Mouse (Mus musculus) myocyte (in vitro differentiated cells): ENCODE measurements at regions not wholly inside any gene's neighbourhood (a gene's known extent, or its start where the extent isn't known, plus 50 kb on each side); places are given as distances from the start of the nearest gene placed in this dataset.

Experiments used
- H3K27me3 ChIP-seq: one replicate; pipeline ENCODE4 v1.6.1; 2011; ENCODE audit not compliant: control insufficient read depth, insufficient read depth, insufficient read length
- H3K36me3 ChIP-seq: one replicate; pipeline ENCODE4 v1.6.1; 2011; ENCODE audit not compliant: control insufficient read depth, insufficient read depth
- H3K4me2 ChIP-seq: one replicate; pipeline ENCODE4 v1.6.1; 2011; ENCODE audit warnings: low read depth, control low read depth
- H3K4me3 ChIP-seq: one replicate; pipeline ENCODE4 v1.5.1; 2011; ENCODE audit warnings: mild to moderate bottlenecking, control low read depth, moderate library complexity
- H3K79me2 ChIP-seq: one replicate; pipeline ENCODE4 v1.6.1; 2011; ENCODE audit not compliant: control insufficient read depth, insufficient read depth
- H3ac ChIP-seq: one replicate; pipeline ENCODE4 v1.6.1; 2011; ENCODE audit not compliant: control insufficient read depth, insufficient read length
- CEBPB ChIP-seq: IDR thresholded peaks from 2 replicates; pipeline ENCODE4 v1.6.1; 2011; ENCODE audit warnings: mild to moderate bottlenecking, moderate library complexity; ENCODE audit not compliant: poor library complexity, insufficient read depth, severe bottlenecking
- E2F4 ChIP-seq: IDR thresholded peaks from one replicate; pipeline ENCODE4 v1.6.1; 2011; ENCODE audit warnings: mild to moderate bottlenecking, control low read depth, moderate library complexity; ENCODE audit not compliant: insufficient read depth
- MAX ChIP-seq: IDR thresholded peaks from one replicate; pipeline ENCODE4 v1.6.1; 2011; ENCODE audit warnings: low read depth, mild to moderate bottlenecking, control low read depth
- MYOD1 ChIP-seq, 3 experiments: IDR thresholded peaks; one replicate each; pipeline ENCODE4 v1.6.1; 2011; ENCODE audit warnings: control low read depth in 2 of 3, low read depth in 2 of 3, mild to moderate bottlenecking in 2 of 3, moderate library complexity in 1 of 3; ENCODE audit not compliant: insufficient read length in 2 of 3, control insufficient read depth in 1 of 3
- MYOG ChIP-seq, 3 experiments: IDR thresholded peaks; one replicate each; pipeline ENCODE4 v1.6.1; 2011; ENCODE audit warnings: control low read depth in 2 of 3, low read depth in 2 of 3, mild to moderate bottlenecking in 2 of 3; ENCODE audit not compliant: insufficient read length in 2 of 3, control insufficient read depth in 1 of 3, insufficient read depth in 1 of 3
- POLR2A ChIP-seq: IDR thresholded peaks from one replicate; pipeline ENCODE4 v1.6.1; 2011; ENCODE audit warnings: low read depth, mild to moderate bottlenecking, control low read depth, moderate library complexity; ENCODE audit not compliant: insufficient read length
- POLR2AphosphoS2 ChIP-seq: IDR thresholded peaks from one replicate; pipeline ENCODE4 v1.6.1; 2011; ENCODE audit warnings: low read depth, control low read depth; ENCODE audit not compliant: insufficient read length
- REST ChIP-seq: IDR thresholded peaks from one replicate; pipeline ENCODE4 v1.6.1; 2011; ENCODE audit warnings: mild to moderate bottlenecking, control low read depth, moderate library complexity; ENCODE audit not compliant: insufficient read depth, insufficient read length
- SRF ChIP-seq: IDR thresholded peaks from one replicate; pipeline ENCODE4 v1.6.1; 2011; ENCODE audit warnings: low read depth; ENCODE audit not compliant: control insufficient read depth, insufficient read length
- TCF12 ChIP-seq: IDR thresholded peaks from one replicate; pipeline ENCODE4 v1.6.1; 2011; ENCODE audit warnings: mild to moderate bottlenecking, control low read depth; ENCODE audit not compliant: poor library complexity, insufficient read depth, severe bottlenecking
- TCF3 ChIP-seq: IDR thresholded peaks from one replicate; pipeline ENCODE4 v1.6.1; 2011; ENCODE audit warnings: low read depth, control low read depth; ENCODE audit not compliant: insufficient read length
- USF1 ChIP-seq: IDR thresholded peaks from one replicate; pipeline ENCODE4 v1.6.1; 2011; ENCODE audit warnings: low read depth, mild to moderate bottlenecking, control low read depth, moderate library complexity

GRCm38 (mm10) chr15:50942429-50942828 is 2942.3 kb upstream of the Gm7489 start:
- no peak for TF ChIP-seq SRF
- TF ChIP-seq TCF3 = no peak
- Histone ChIP-seq H3K36me3 (no peaks in the 10 kb centered on the region), H3K79me2 (no peaks in the 10 kb centered on the region), H3K4me2 (no peak overlapping the region), H3ac (no peak overlapping the region), H3K4me3 (no peak overlapping the region), H3K27me3 (no peaks in the 10 kb centered on the region)

- no peak overlapping the region for H3K4me3 ChIP-seq
- H3K27me3 ChIP-seq = no peaks in the 10 kb centered on the region
- no peak overlapping the region for H3K4me2 ChIP-seq
- H3K36me3 ChIP-seq = no peaks in the 10 kb centered on the region
- no peak overlapping the region for H3ac ChIP-seq
- TF ChIP-seq REST = no peak
- TF ChIP-seq MAX = no peak
- TF ChIP-seq E2F4 = no peak
- TF ChIP-seq POLR2AphosphoS2 = no peak
- TF ChIP-seq TCF12 = no peak
- TF ChIP-seq POLR2A = no peak
- TF ChIP-seq SRF = no peak
- TF ChIP-seq TCF3 = no peak
- no peak for TF ChIP-seq CEBPB
- no peak for TF ChIP-seq MYOG (IDR thresholded peaks at IDR 0.05; ENCODE audit: control insufficient read depth in 1 of 3, insufficient read depth in 1 of 3, insufficient read length in 2 of 3, low read depth in 2 of 3)
- no peak for TF ChIP-seq MYOD1 (IDR thresholded peaks at IDR 0.05; ENCODE audit: control insufficient read depth in 1 of 3, insufficient read length in 2 of 3, low read depth in 2 of 3)
- TF ChIP-seq USF1 = no peak
- no peaks in the 10 kb centered on the region for H3K79me2 ChIP-seq
Measured at GRCm38 (mm10) chr15:50944976-50945375, 2939.7 kb upstream of the Gm7489 start.

GRCm38 (mm10) chr15:50959109-50959508 is 2925.6 kb upstream of the Gm7489 start:
- Histone ChIP-seq H3K4me3 (no peak overlapping the region), H3K4me2 (no peak overlapping the region), H3K27me3 (no peaks in the 10 kb centered on the region), H3K36me3 (no peaks in the 10 kb centered on the region), H3ac (no peak overlapping the region), H3K79me2 (no peaks in the 10 kb centered on the region)
- TF ChIP-seq MYOG (IDR thresholded peaks at IDR 0.05; ENCODE audit: control insufficient read depth in 1 of 3, insufficient read depth in 1 of 3, insufficient read length in 2 of 3, low read depth in 2 of 3) (no peak), POLR2AphosphoS2 (no peak), REST (no peak), USF1 (no peak), TCF12 (no peak), CEBPB (no peak), TCF3 (no peak), POLR2A (no peak), MYOD1 (IDR thresholded peaks at IDR 0.05; ENCODE audit: control insufficient read depth in 1 of 3, insufficient read length in 2 of 3, low read depth in 2 of 3) (no peak), E2F4 (no peak), MAX (no peak), SRF (no peak)

- no peak for TF ChIP-seq CEBPB
- TF ChIP-seq USF1 = no peak
- no peak for TF ChIP-seq POLR2A
- no peak for TF ChIP-seq E2F4
- TF ChIP-seq MYOG (IDR thresholded peaks at IDR 0.05; ENCODE audit: control insufficient read depth in 1 of 3, insufficient read depth in 1 of 3, insufficient read length in 2 of 3, low read depth in 2 of 3) = no peak
- no peak for TF ChIP-seq MYOD1 (IDR thresholded peaks at IDR 0.05; ENCODE audit: control insufficient read depth in 1 of 3, insufficient read length in 2 of 3, low read depth in 2 of 3)
- no peak for TF ChIP-seq TCF3
- TF ChIP-seq SRF = no peak
- TF ChIP-seq TCF12 = no peak
- TF ChIP-seq REST = no peak
- no peak for TF ChIP-seq POLR2AphosphoS2
- no peak for TF ChIP-seq MAX
- H3K27me3 ChIP-seq = no peaks in the 10 kb centered on the region
- no peak overlapping the region for H3K4me2 ChIP-seq
- no peaks in the 10 kb centered on the region for H3K79me2 ChIP-seq
- H3K4me3 ChIP-seq = no peak overlapping the region
- H3K36me3 ChIP-seq = no peaks in the 10 kb centered on the region
- H3ac ChIP-seq = no peak overlapping the region
Measured at GRCm38 (mm10) chr15:50963606-50964005, 2921.1 kb upstream of the Gm7489 start.

- TF ChIP-seq MYOD1 (IDR thresholded peaks at IDR 0.05; ENCODE audit: control insufficient read depth in 1 of 3, insufficient read length in 2 of 3, low read depth in 2 of 3) (no peak), POLR2A (no peak), USF1 (no peak), SRF (no peak), MAX (no peak), TCF3 (no peak), CEBPB (no peak), REST (no peak)
- Histone ChIP-seq H3K79me2 (no peaks in the 10 kb centered on the region), H3K4me3 (no peak overlapping the region), H3K27me3 (no peaks in the 10 kb centered on the region), H3K4me2 (no peak overlapping the region), H3K36me3 (no peaks in the 10 kb centered on the region), H3ac (no peak overlapping the region)
Measured at GRCm38 (mm10) chr15:50964236-50964635, 2920.5 kb upstream of the Gm7489 start.
